Mouse (Mus musculus): Measurements from ENCODE around the gene Mrtfb.

Mrtfb gene

GRCm38 (mm10) chr16:13429921-13430606 lies 173.8 kb downstream of the Mrtfb start:
- intact Hi-C loops (cut with DNase I): no loop called here

GRCm38 (mm10) chr16:13430940-13431339 lies 174.7 kb downstream of the Mrtfb start:
- intact Hi-C loops (cut with DNase I): no loop called here

GRCm38 (mm10) chr16:13435627-13436026 lies 179.3 kb downstream of the Mrtfb start:
- intact Hi-C loops (cut with DNase I): no loop called here

- intact Hi-C loops (cut with DNase I): no loop called here
These were observed 180.9 kb downstream of the Mrtfb start for GRCm38 (mm10) chr16:13437037-13437769.

GRCm38 (mm10) chr16:13437770-13438372 lies 181.6 kb downstream of the Mrtfb start:
- intact Hi-C loops (cut with DNase I): no loop called here

GRCm38 (mm10) chr16:13440468-13440867 lies 184.2 kb downstream of the Mrtfb start:
- intact Hi-C loops (cut with DNase I): loop anchor here (10.0 kb wide), 2 partner anchors 184 to 294 kb away; partner anchors contain the start of gene Pla2g10

GRCm38 (mm10) chr16:13443764-13444163 lies 187.5 kb downstream of the Mrtfb start:
- intact Hi-C loops (cut with DNase I): loop anchor here (10.0 kb wide), 2 partner anchors 181 to 291 kb away; partner anchors contain the start of gene Pla2g10

GRCm38 (mm10) chr16:13445461-13445860 lies 189.2 kb downstream of the Mrtfb start:
- intact Hi-C loops (cut with DNase I): loop anchor here (5.0 to 10.0 kb wide), 3 partner anchors 92 to 289 kb away; partner anchors contain the start of gene Pla2g10

GRCm38 (mm10) chr16:13446488-13446887 lies 190.2 kb downstream of the Mrtfb start:
- intact Hi-C loops (cut with DNase I): loop anchor here (5.0 to 10.0 kb wide), 3 partner anchors 91 to 288 kb away; partner anchors contain the start of gene Pla2g10

- intact Hi-C loops (cut with DNase I): loop anchor here (5.0 to 10.0 kb wide), 3 partner anchors 90 to 288 kb away; partner anchors contain the start of gene Pla2g10
These were observed 190.6 kb downstream of the Mrtfb start for GRCm38 (mm10) chr16:13446971-13447283.

GRCm38 (mm10) chr16:13447284-13448050 lies 191.2 kb downstream of the Mrtfb start:
- intact Hi-C loops (cut with DNase I): loop anchor here (5.0 to 10.0 kb wide), 3 partner anchors 90 to 287 kb away; partner anchors contain the start of gene Pla2g10

- intact Hi-C loops (cut with DNase I): loop anchor here (5.0 to 10.0 kb wide), 3 partner anchors 89 to 287 kb away; partner anchors contain the start of gene Pla2g10
These were observed 191.9 kb downstream of the Mrtfb start for GRCm38 (mm10) chr16:13448051-13448705.

GRCm38 (mm10) chr16:13448706-13449090 lies 192.4 kb downstream of the Mrtfb start:
- intact Hi-C loops (cut with DNase I): loop anchor here (5.0 to 10.0 kb wide), 3 partner anchors 89 to 286 kb away; partner anchors contain the start of gene Pla2g10

- intact Hi-C loops (cut with DNase I): loop anchor here (5.0 to 10.0 kb wide), 3 partner anchors 88 to 285 kb away; partner anchors contain the start of gene Pla2g10
These were observed 193.2 kb downstream of the Mrtfb start for GRCm38 (mm10) chr16:13449491-13449890.

GRCm38 (mm10) chr16:13450831-13451230 lies 194.6 kb downstream of the Mrtfb start:
- intact Hi-C loops (cut with DNase I): no loop called here

GRCm38 (mm10) chr16:13451991-13452390 lies 195.7 kb downstream of the Mrtfb start:
- intact Hi-C loops (cut with DNase I): no loop called here

- intact Hi-C loops (cut with DNase I): no loop called here
These were observed 196.4 kb downstream of the Mrtfb start for GRCm38 (mm10) chr16:13452661-13453060.

GRCm38 (mm10) chr16:13454026-13454600 lies 197.8 kb downstream of the Mrtfb start:
- intact Hi-C loops (cut with DNase I): no loop called here

GRCm38 (mm10) chr16:13455560-13455959 lies 199.3 kb downstream of the Mrtfb start:
- intact Hi-C loops (cut with DNase I): no loop called here

GRCm38 (mm10) chr16:13458556-13458955 lies 202.3 kb downstream of the Mrtfb start:
- intact Hi-C loops (cut with DNase I): no loop called here

Data from adrenal gland (tissue).